Comparison of ENCODE assay signal across 18 mouse cellular contexts in the genomic region with DNA sequence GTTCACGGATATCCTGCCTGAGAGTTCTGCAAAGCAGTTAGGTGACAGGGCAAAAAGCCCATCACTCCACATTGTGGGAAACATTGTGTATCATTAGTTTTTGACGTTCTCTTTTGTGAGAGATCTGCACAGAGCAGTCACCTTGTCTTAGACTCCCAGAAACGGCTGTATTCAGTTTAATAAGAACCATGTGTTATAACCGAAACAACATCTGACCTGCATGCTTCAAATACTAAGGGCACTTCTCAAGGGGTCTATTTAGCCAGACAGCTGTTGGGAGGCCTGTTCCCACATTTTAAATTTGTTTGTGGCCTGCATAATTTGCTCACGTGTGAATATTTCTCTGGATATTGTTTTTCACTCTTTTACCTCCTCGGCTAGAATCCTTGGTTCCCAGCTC.
DNase-seq lines count a peak whose midpoint lies in the region; ATAC-seq lines count a peak whose summit lies in the region.
"Had no signal": no experiment of that assay in that cellular context is flagged by ENCODE, and none has a peak within 500 bp of the region (broad histone marks: within the 10 kb centered on the region; RNA-seq: fewer than 3 reads in every experiment).

No protein-coding gene starts in this region.

- peak overlapping the region; percentile 44 to 47; a peak in 2 of 4 replicates for H3K27ac ChIP-seq in heart, embryonic 14.5 days (replicated peaks in 1 of 2; ENCODE audit: control insufficient read depth in 1 of 2, insufficient read depth in 1 of 2, low read depth in 2 of 2, low read length in 2 of 2)
- peak overlapping the region; percentile 68 for H3K27ac ChIP-seq in embryonic facial prominence, embryonic 10.5 days (replicated peaks)
- H3K27ac ChIP-seq in limb, embryonic 15.5 days = peak overlapping the region; percentile 8
- H3K27ac ChIP-seq: liver, embryonic 14.5 days had no signal

- H3K27me3 ChIP-seq in heart, embryonic 14.5 days (ENCODE audit: control insufficient read depth, insufficient read depth, low read length) = no peaks in the 10 kb centered on the region
- H3K27me3 ChIP-seq in embryonic facial prominence, embryonic 10.5 days (replicated peaks; ENCODE audit: low read depth, poor library complexity, severe bottlenecking) = no peaks in the 10 kb centered on the region
- no peaks in the 10 kb centered on the region for H3K27me3 ChIP-seq in limb, embryonic 15.5 days
- H3K27me3 ChIP-seq: embryonic facial prominence, embryonic 15.5 days; megakaryocyte, embryonic 14.5 days had no signal

- H3K9me3 ChIP-seq in heart, embryonic 14.5 days (ENCODE audit: control insufficient read depth, low read length) = 0 out of 2 replicates have a peak, but pooled peaks cover 4% of the 10 kb centered on the region
- no peaks in the 10 kb centered on the region for H3K9me3 ChIP-seq in embryonic facial prominence, embryonic 10.5 days
- H3K9me3 ChIP-seq in limb, embryonic 15.5 days = no peaks in the 10 kb centered on the region
- H3K9me3 ChIP-seq: embryonic facial prominence, embryonic 15.5 days had no signal

- WGBS in heart, embryonic 14.5 days = 71% methylated on average over 6 of the region's 6 CpGs
- WGBS in embryonic facial prominence, embryonic 10.5 days = 41% methylated on average over 6 of the region's 6 CpGs
- WGBS in limb, embryonic 15.5 days = 28% methylated on average over 6 of the region's 6 CpGs

- no peak for ATAC-seq in heart, embryonic 14.5 days (ENCODE audit: insufficient number of reproducible peaks, insufficient read depth, low FRiP score, low read depth)
- no peak for ATAC-seq in limb, embryonic 15.5 days (ENCODE audit: insufficient number of reproducible peaks, low FRiP score, low TSS enrichment, low read depth)
- ATAC-seq: forebrain, embryonic 14.5 days; inflammation-experienced regulatory T-cells, adult 6 months; midbrain, embryonic 16.5 days had no signal

- H3K36me3 ChIP-seq in heart, embryonic 14.5 days (ENCODE audit: control insufficient read depth, insufficient read depth, low read length) = no peaks in the 10 kb centered on the region; the same call in 1 of the 2 replicates
- H3K36me3 ChIP-seq in embryonic facial prominence, embryonic 10.5 days (replicated peaks) = no peaks in the 10 kb centered on the region
- H3K36me3 ChIP-seq in limb, embryonic 15.5 days = no peaks in the 10 kb centered on the region
- H3K36me3 ChIP-seq: embryonic facial prominence, embryonic 15.5 days had no signal

- H3K4me1 ChIP-seq in heart, embryonic 14.5 days (ENCODE audit: control insufficient read depth in 2 of 2, insufficient read depth in 2 of 2, low read length in 2 of 2) = peaks cover 10 to 25% of the 10 kb centered on the region in 2 experiments
- H3K4me1 ChIP-seq in embryonic facial prominence, embryonic 10.5 days = peaks cover 40% of the 10 kb centered on the region
- H3K4me1 ChIP-seq in limb, embryonic 15.5 days = peaks cover 18% of the 10 kb centered on the region
- H3K4me1 ChIP-seq: megakaryocyte, embryonic 14.5 days had no signal

- no peak for DNase-seq in heart, adult 9 months (ENCODE audit: low spot score in 2 of 2)
- no peak for DNase-seq in embryonic facial prominence, embryonic 10.5 days (ENCODE audit: low spot score)
- DNase-seq in fibroblast of lung, adult 2 months (ENCODE audit: low read depth) = peak; percentile 66
- DNase-seq in ovary, postnatal 14 days (ENCODE audit: low spot score) = no peak
- DNase-seq in kidney, adult 18-20 months = no peak
- DNase-seq: gastrocnemius, postnatal 10 days; kidney, postnatal 4 days; lung, postnatal 10 days; right cerebral cortex, postnatal 14 days; thymus, postnatal 36 days had no signal

- H3K4me2 ChIP-seq in heart, embryonic 14.5 days (ENCODE audit: low read length) = no peak overlapping the region
- H3K4me2 ChIP-seq in limb, embryonic 15.5 days = no peak overlapping the region
- H3K4me2 ChIP-seq: embryonic facial prominence, embryonic 15.5 days had no signal

- H3K4me3 ChIP-seq in heart, embryonic 14.5 days (ENCODE audit: control insufficient read depth in 1 of 2, insufficient read depth in 1 of 2, low read depth in 1 of 2, low read length in 2 of 2) = no peak overlapping the region
- no peak overlapping the region for H3K4me3 ChIP-seq in embryonic facial prominence, embryonic 10.5 days
- no peak overlapping the region for H3K4me3 ChIP-seq in limb, embryonic 15.5 days
- H3K4me3 ChIP-seq: embryonic facial prominence, embryonic 15.5 days; megakaryocyte, embryonic 14.5 days had no signal

- no peak overlapping the region for H3K9ac ChIP-seq in heart, embryonic 14.5 days (ENCODE audit: low read length)
- no peak overlapping the region for H3K9ac ChIP-seq in limb, embryonic 15.5 days
- H3K9ac ChIP-seq: embryonic facial prominence, embryonic 15.5 days; liver, embryonic 14.5 days had no signal

Comparison
In these comparisons a context has a peak if more than half of its experiments do, and no peak if none do; other contexts are left out.
1. H3K27ac ChIP-seq: peak in every context shown above with its lines; median percentile 68 in embryonic facial prominence, embryonic 10.5 days; 46 in heart, embryonic 14.5 days; 8 in limb, embryonic 15.5 days.